Mouse (Mus musculus): Measurements from ENCODE around the gene Mad2l1bp.

The Mad2l1bp gene

DNA sequence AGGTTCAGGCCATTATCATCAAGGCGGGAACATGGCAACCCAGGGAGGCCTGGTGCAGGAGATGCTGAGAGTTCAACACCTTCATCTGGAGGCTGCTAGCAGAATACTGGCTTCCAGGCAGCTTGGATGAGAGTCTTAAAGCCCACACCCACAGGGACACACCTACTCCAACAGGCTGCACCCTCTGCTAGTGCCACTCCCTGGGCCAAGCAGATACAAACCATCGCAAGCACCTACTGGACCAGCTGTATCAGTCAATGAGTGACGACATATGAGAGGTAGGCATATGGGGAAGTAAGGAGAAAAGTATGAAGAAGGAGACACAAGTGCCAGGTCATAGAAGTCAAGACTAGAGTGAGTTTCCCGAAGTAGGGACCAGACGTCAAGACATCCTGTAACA is 3.3 kb upstream of the Mad2l1bp start:
- no peak for DNase-seq (ENCODE audit: low read depth, low spot score)

DNA sequence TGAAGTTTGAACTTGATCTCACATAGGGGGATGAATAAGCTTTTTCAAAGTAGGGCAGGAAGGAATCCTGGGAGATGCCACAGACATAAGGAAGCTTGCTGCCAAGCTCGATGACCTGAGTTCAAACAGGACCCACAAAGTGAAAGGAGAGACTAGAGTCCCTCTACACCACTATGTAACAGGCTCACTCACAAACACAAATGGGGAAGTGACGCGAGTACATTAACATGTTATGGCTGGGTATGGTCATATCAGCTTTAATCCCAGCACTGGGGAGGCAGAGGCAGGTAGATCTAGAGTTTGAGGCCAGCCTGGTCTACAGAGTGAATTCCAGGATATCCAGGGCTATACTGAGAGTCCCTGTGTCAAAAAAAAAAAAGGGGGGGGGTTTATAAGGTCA is 983 bp upstream of the Mad2l1bp start:
- DNase-seq (ENCODE audit: low read depth, low spot score): no peak

DNA sequence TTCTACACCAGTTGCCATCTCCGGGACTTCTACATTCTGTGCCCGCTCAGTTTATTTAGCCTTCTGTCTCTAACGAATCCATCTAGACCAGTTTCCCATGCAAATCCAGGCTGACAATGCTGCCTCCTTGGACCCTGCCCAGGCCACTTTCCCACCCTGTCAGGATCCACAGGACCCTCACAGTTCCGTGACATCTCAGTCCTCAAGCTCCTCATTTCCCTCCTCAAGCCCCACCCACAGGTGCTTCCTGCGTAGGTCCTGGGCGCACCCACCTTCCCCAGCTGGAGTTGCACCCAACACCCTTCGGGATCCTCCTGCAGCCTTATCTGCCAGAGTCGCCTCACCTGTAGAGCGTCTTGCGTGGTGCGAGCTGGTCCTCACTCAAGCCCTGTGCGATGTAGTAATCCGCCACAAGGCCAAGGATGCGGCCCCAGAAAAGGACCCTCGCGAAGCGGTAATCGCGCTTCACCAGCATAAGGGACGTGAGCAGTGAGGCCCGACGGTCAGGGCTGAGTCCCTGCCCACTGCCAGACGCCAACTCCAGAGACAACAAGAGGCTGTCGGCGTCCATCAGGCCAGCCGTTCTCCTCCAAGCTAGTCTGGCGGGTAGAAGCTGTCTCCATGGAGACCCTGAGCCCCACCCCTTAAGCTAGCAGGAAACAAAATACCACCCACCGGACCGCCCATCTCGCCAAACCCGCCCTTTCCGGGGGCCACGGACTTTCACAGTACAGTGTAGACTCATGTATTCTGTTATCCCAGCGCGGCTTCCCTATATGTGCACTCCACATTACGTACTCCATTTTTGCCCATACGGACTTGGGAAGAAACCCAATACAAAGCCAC is 9.6 kb downstream of the Mad2l1bp start, which contains the start of gene Rsph9:
Gene Rsph9 (minus strand): TSS at position 639 of the 846 bp plus-strand sequence.
- peak; percentile 80 for DNase-seq (ENCODE audit: low read depth, low spot score)

DNA sequence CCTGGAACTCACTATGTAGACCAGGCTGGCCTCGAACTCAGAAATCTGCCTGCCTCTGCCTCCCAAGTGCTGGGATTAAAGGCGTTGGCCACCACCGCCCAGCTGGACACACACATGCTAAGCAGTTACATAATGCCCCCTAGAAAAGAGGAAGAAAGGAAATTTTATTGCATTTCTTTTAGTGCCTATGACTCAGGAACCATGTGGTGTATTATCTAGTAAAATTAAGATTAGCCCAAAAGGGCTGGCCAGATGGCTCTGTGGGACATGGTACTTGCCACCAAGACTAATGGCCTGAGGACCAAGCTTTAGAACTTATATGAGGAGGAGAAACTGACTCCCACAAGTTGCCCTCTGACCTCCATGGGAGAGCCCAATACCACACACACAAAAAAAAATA is 13.5 kb downstream of the Mad2l1bp start:
- DNase-seq (ENCODE audit: low read depth, low spot score): no peak

DNA sequence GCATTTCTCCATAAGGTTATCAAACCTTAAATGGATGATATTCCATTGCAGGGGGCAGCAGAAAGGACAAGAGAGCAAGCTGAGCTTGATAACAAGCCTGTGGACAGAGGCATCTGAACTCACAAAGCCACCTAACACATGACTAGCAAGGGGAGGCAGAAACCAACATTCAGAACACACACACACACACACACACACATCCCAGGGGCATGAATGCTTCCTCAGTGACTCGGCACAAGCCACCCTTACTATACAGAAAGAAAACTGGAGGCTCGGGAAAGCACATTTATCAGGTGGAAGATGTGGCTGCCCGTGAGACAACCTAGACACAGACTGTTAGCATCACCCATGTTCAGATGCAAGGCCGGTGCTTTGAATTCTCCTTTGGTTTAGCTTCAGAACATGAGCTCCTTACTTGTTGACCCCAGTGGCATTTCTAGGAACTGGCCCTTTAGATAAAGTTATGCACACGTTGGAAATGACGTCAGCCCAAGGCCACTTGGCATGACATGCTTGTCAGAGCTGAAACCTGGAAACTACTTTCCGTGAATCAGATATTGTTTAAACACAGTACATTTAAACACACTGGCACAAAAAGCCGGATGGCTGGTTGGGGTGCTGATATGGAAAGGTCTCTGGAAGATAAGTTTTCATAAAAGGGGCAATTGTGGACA is 14.7 kb downstream of the Mad2l1bp start:
- DNase-seq (ENCODE audit: low read depth, low spot score): no peak

DNA sequence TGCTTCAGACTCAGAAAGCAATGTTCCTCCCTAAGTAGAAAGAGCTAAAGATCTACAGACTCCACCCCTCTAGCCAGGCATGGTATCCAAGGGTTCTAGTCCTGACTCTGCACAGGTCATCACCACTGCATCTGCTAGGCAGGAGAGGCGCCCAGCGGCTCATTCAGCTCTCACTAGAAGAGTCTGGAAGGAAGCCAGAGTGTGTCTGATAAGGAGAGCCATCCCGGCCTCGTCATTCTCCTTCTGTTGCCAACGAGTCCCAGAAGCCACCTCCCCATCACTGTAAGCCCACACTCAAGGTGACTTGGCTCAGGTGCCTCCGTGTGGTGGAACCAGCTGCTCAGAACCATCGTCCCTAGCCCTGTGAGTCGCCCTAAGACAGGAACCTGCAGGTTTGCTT is 20.5 kb downstream of the Mad2l1bp start:
- no peak for DNase-seq (ENCODE audit: low read depth, low spot score)

DNA sequence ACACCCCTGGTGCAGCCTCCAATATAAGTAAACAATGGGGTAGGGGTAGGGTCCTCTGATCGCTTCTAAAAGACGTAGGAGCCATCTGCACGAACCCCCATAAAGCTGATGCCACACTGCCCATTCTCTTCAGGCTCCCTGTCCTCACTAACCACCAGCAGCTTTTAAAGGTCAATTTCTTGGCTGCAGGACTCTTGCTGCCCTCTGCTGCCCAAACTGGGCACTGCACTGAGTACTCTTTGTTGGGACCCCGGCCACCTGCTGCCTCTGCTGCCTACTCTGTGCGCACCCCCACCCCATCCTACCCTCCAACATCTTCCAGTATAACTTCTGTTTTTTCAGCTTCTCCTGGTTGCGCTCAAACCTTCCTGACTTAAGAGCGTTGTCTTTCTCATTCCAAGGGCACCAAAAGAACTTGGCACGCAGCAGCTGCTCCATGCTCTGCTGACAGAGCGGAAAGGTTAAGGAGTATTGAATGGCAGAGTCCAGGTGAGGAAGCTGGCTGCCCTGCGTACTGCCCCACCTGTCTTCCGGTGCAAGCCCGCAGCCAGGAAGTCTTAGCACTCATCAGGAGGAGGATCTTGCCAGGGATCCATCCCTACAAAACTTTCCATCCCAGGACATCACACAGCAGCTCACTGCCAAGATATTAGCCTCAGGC is 21.2 kb downstream of the Mad2l1bp start:
- peak; percentile 81 for DNase-seq (ENCODE audit: low read depth, low spot score)

DNA sequence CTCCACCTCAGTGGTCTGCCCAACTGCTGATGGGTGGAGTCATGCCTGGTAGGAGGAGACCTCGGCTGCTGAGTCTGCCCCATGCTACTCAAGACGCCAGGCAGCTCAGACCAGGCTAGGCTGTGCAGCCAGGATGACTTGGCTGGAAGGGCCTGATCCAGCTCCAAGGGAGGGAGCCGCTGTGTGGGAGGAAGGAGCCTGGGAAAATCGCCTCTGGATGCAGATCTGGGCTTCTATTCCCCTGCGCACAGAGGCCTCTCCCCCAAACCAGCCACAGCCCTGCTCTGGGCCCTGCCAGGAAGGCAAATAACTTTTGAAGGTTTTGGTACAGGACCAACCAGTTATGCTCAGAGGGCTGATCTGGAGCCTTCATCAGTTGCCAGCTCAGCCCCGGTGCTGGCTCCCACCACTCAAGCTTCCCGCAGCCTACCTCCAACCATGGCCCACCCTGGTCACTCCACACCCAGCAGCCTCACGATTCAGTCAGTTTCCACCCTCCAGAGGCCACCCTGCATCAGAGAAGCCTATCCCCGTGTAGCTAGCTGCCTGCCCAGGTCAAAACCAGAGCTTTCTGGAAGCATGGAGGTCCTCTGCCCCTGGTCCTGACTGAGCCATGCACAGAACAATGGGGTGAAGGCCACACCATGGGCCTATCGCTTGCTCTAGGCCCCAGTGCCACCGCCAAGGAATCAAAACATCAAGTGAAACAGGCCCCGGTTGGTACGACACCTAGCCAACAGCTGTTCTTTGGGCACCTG is 23.4 kb downstream of the Mad2l1bp start:
- no peak for DNase-seq (ENCODE audit: low read depth, low spot score)

DNA sequence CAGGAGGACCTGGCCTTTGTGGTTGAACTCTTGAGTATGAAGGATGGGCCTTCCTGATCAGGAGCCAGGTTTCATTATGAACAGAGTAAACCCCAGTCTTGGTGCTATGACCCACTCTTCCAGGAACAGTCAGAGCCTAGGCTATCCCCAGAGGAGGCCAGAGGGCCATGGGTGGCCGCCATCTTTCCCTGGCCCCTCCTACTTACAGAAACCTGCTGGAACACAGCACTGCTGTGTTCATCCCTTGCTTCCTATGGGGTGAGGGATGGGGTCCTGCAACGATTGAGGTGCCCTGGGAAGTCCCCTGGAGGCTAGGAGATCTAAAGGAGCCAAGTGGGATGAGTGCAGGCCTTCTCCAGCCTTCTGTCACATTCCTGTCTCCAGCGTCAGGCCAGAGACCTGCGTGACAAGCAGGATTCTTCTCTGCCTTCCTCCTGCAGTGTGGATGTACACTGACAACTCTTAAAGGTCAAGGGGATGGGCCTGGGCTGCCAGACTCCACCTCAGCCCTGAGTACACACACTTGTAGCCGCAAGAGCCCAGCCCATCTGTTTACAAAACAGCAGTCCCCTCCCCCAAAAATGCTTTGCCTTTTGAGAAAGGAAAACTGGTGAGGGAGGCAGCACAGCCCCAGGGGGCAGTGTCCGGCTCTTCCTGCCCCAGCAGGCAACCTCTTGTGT is 25.4 kb downstream of the Mad2l1bp start:
- no peak for DNase-seq (ENCODE audit: low read depth, low spot score)

DNA sequence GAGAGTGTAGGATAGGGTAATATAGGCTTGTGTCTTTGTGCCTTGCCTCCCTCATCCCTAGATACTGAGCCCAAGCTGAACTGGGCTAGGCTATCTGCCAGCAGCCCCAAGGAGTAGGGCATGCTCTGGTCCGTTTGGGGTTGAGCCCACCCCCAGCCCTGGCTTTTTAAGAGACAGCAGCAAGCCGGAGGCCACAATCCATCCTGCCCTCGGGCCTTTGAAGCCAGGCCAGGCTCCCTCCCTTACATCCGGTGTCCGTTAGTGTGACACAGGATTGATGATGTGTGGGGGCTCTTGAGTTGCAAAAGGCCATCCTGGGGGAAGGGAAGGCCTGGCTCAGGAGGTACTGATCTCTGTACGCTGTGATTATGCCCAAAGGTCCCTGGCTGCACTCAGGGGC is 26.7 kb downstream of the Mad2l1bp start:
- no peak for DNase-seq (ENCODE audit: low read depth, low spot score)

DNA sequence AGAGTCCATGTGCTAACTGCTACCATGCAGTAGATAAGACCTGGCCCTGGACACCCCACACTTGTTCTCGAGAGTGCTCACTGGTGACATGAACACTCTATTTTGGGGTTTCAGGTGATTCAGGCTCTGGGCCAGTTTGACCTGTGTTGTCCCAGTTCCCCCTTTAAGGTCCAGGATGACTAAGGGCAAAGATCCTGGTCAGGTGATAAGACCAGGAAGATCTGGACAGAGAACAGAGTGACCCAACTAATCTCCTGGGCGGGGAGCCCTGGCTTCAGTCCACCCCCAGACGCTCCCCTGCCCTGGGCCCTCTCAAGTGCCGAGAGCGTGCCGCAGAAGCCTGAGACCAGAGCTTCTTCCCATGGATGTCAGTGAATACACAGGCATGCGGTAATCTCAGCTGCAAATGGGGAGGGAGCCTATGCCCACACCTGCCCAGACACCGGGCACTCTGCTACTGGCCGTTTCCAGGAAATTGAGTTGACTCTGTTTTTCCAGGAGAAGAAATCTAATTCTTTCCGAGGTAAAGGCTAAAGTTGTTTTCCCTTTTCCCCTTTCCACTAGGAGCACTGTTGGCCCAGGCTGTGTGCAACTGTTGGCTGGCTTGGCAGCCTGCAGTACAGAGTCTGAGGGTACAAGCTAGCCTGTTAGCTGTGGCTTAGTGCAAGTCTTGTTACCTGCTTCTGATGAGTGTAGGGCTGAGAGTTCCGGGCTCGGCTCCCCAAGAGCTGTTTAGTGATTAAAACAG is 29.2 kb downstream of the Mad2l1bp start:
- DNase-seq (ENCODE audit: low read depth, low spot score): no peak

DNA sequence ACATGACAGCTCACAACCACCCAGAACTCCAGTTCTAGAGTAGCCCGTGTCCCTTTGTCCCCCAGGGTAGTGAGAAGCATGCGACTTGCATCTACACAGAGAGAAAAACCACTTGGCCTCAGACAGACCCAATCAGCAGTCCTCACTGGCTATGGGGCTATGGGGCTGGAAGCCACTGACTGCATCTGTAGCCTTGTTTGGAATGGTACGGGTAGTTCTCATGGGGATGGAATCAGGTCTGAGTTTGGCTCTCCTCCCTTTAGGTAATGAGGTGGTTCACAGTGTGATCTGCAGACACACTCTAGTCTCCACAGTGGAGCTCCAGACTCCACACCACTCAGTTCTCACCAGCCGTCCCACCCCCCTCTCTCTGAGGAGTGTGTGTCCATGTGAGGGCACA is 30.1 kb downstream of the Mad2l1bp start:
- no peak for DNase-seq (ENCODE audit: low read depth, low spot score)

DNA sequence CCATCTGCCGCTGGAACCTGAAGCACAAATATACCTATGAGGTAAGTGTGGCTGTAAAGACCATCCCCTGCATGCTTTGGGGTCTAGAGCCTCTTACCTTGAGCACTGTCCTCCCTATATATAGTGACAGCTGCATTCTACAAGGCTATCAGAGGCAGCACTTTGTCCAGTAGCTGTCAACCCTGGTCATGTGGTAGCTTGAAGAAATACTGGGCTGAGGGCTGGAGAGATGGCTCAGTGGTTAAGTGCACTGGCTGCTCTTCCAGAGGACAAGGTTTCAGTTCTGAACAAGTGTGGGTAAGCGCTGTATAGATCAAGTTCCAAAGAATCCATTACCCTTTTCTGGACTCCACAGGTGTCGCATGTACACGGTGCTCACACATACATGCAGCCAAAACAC is 30.6 kb downstream of the Mad2l1bp start:
- no peak for DNase-seq (ENCODE audit: low read depth, low spot score)

DNA sequence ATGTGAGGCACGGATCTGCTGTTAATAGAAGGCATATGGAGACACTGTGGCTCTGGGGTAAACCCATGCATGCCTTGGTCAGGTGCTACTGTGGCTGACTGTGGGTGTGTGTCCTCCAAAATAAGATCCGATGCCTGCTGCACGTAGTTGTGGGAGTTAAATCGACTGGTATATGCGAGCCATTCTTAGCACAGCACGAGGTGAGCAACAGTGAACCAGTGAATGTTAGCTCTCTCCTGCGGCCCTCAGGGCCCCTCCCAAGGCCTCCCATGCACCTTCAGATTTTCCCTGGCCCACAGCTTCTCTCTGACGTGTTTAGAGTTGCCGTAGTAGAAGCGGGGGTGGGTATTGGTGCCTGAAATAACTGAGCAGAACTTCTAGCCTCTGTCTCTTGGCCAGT is 33.7 kb downstream of the Mad2l1bp start:
- no peak for DNase-seq (ENCODE audit: low read depth, low spot score)

DNA sequence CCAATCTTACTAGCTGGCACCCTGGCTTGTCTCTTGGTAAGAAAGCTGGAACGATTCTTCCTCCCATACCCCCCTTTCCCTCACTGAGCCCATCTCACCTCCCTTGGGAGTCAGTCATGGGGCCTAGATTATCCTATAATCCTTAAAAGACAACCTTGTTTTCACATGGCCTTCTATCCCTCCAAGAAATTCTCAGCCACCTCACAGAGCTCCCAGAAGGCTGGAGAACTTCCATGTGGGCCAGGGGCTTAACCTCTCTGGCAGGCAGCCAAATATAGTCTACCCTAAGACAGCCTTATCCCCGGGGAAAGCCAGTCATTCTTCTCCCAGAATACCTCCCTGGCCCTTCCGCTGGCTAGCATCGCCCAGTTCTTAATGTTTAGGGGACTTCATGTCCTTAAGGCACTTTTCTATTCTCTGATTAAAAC is 34.9 kb downstream of the Mad2l1bp start:
- DNase-seq (ENCODE audit: low read depth, low spot score): no peak

DNA sequence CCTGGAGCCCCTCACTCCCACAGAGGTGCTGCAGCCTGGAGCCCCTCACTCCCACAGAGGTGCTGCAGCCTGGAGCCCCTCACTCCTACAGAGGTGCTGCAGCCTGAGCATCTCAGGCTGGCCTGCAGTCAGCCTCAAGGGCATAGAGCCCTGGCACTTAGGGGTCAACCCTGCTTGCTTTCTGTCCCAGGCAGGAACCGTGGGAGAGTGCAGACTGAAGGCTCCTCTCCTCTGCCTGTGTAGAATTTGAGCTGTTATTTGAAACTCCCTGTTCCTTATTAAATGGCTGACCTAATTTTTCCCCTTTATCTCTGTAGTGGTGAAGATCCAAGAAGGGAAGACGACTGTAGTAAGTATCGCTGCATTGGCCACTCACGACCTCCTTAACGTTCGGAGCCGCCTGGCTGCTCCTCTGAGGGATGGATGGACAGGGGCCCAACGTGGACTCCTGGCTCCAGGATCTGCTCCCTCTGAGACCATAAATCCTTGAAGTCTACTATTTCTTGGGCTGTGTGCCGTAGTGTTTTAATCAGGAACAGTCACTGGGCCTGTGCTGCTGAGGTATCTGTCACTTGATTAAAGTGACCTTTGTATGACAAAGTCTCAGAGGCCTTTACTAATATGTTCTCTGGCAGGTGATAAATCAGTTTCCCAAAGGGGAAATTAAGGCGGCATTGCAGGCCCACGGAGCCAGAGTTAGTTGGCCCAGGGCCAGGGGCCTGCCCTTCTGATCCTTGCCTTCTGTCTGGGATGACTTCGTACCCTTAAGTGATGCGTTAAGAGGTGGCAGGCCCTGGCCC is 35.5 kb downstream of the Mad2l1bp start:
- peak; percentile 19 for DNase-seq (ENCODE audit: low read depth, low spot score)

DNA sequence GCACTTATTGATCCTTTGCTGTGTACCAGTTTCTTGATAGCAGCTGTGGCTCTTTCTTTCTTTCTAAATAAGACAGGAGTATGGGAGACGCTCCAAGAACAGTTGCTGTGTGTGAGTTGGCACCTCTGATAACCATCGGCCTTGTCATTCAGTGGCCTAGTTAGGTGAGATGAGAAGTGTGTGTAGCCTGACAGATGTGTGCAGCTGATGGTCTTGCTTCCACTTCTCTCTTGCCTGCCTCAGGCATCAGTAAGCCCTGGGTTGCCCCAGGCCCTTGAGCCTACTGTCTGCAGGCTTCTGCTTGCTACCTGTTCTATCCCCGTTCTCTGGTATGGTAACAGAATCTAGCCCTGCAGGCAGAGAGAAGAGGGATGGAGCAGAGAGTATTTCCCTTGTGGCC is 36.5 kb downstream of the Mad2l1bp start:
- no peak for DNase-seq (ENCODE audit: low read depth, low spot score)

DNA sequence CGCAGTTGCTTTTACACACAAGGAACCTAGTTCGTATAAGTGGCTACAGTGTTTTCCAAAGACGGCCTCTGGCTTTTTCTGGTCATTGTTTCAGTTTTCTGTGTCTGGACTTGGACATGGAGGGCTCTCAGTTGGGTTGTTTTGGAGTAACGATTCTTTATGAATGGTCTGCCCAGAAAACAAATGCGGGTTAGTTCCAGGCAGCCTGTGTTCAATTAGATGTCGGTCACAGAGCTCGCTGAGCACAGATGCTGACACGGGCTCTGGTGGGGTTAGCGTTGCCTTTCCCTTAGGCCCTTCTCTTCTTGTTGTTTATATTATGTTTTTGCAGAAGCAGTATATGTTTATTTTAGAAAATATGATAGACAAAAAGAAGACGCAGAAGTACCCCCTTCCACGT is 37.2 kb downstream of the Mad2l1bp start:
- DNase-seq (ENCODE audit: low read depth, low spot score): no peak

DNA sequence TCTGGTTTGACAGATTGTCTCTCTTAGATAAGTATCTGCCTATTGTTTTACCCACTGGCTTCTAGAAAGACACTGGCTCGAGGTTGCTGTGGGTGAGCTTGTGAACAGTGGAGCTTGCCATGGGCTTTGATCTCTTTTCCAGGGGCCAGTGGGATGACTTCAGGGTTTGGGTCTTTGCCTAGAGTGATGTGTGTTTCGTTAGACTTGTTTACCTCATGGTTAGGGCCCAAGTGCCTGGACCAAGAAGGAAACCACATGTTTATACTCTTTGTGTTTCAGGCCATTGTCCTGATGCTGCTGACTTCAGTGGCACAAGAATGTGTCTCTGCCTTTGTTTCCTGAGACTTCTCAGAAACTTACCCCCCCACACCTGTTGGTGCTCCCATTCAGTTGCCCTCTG is 37.9 kb downstream of the Mad2l1bp start:
- DNase-seq (ENCODE audit: low read depth, low spot score): no peak

Data from mesoderm, embryonic 11.5 days (tissue).